Mouse (Mus musculus): ENCODE measurements at regions not wholly inside any gene's neighbourhood (a gene's known extent, or its start where the extent isn't known, plus 50 kb on each side); places are given as distances from the start of the nearest gene placed in this dataset.

GRCm38 (mm10) chr10:60888541-60888940, 57.2 kb upstream of the Unc5b start:
- TF ChIP-seq POLR2A (IDR thresholded peaks at IDR 0.05; ENCODE audit: borderline replicate concordance, extremely low read depth, insufficient read depth, insufficient read length, poor library complexity, severe bottlenecking), result no peak
- TF ChIP-seq CTCF (IDR thresholded peaks at IDR 0.05; ENCODE audit: borderline replicate concordance, extremely low read depth, insufficient read depth, insufficient read length), result no peak
- no peak for DNase-seq (ENCODE audit: low read depth)

DNA sequence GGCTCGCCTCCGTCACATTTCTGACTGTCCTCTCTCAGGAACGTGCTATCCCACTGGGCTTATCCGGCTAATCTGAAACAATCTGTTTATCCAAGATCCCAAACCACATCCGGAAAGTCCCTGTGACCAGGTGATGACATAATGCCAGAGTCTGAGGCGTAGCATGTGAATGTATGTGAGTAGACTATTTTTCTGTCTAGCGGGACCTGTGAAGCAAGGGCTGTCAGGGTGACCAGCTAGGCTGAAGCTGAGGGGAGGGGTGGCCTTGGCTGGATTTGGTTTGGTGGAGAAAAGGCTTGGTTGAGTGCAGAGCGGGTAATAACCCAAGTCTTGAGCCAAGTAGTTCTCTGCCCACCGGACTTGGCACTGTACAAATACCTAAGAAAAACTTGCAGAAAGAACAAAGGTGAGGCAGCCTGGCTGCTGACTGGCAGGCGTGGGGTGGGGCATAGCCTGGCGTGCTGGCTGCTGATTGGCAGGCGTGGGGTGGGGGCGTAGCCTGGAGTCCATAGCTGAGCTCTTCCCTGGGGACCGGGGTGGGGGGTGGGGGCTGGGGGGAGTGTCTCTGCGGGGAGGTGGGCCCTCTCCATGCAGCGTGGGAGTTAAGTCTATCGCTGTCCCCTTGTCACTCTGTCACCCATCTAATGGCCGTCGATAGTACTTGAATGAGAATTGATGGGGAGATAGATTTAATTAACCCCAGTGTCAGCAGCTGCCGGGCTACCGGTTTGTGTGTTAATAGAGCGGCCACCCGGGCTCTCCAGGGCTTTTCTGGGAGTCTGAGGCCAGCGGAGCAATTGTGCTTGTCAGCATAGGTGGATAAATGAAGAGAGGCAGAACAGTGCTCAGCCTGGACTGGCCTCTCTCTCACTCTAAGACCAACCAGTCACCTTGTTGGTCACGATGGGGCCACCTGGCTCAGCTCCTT, 54.2 kb upstream of the Unc5b start:
- peak; percentile 90 for DNase-seq (ENCODE audit: low read depth)
- no peak for TF ChIP-seq CTCF (IDR thresholded peaks at IDR 0.05; ENCODE audit: borderline replicate concordance, extremely low read depth, insufficient read depth, insufficient read length)
- TF ChIP-seq POLR2A (IDR thresholded peaks at IDR 0.05; ENCODE audit: borderline replicate concordance, extremely low read depth, insufficient read depth, insufficient read length, poor library complexity, severe bottlenecking), result no peak

- no peak for DNase-seq (ENCODE audit: low read depth)
These were observed 53.4 kb upstream of the Unc5b start for GRCm38 (mm10) chr10:60884806-60885205.

More at GRCm38 (mm10) chr10:60884806-60885205, 53.4 kb upstream of the Unc5b start:
- TF ChIP-seq POLR2A (IDR thresholded peaks at IDR 0.05; ENCODE audit: borderline replicate concordance, extremely low read depth, insufficient read depth, insufficient read length, poor library complexity, severe bottlenecking), result no peak
- no peak for TF ChIP-seq CTCF (IDR thresholded peaks at IDR 0.05; ENCODE audit: borderline replicate concordance, extremely low read depth, insufficient read depth, insufficient read length)

Measured in brain, embryonic 14.5 days (tissue).